8 mouse cellular contexts compared by ENCODE assay signal in the genomic region with DNA sequence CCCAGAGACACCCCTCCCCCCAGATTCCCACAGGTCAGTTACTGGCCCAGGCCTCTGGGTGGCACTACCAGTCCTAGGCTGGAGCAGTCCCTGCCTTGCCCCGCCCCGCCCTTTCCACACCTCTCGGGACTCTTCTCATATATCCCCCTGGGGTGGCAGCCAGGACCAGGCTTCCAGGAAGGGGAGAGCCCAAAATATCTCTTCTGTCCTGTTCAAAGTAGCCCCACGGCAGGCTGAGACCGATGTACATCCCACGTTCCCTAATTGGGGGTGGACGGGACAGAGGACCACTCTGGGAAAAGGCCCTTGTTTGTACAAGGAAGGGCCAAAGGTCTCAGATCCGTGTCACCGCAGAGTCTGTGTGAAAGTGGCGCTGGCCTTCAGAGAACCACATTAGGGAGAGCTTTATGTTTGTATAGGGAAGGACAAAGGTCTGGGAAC. TPM values are rescaled to one million over a fixed set of nuclear protein-coding genes. Genes with fewer than 3 reads are reported as not detected.
DNase-seq lines count a peak whose midpoint lies in the region; ATAC-seq lines count a peak whose summit lies in the region.

No protein-coding gene starts in this region.

- peaks cover 52% of the 10 kb centered on the region for H3K4me1 ChIP-seq in hindbrain, embryonic 13.5 days (replicated peaks)
- H3K4me1 ChIP-seq in liver, embryonic 13.5 days (replicated peaks) = peaks cover 58% of the 10 kb centered on the region
- H3K4me1 ChIP-seq in stomach, embryonic 14.5 days (ENCODE audit: control insufficient read depth, insufficient read depth, low read length) = peaks cover 40% of the 10 kb centered on the region

- peak; percentile 47 for DNase-seq in adrenal gland, adult 2 months
- no peak for DNase-seq in adrenal gland, adult 8-10 months
- peak; percentile 49 for DNase-seq in urinary bladder, postnatal 14 days (ENCODE audit: low spot score)
- DNase-seq in urinary bladder, postnatal 25 days (ENCODE audit: low spot score) = no peak
- DNase-seq in liver, embryonic 13.5 days = peak; percentile 38

- no peaks in the 10 kb centered on the region for H3K36me3 ChIP-seq in hindbrain, embryonic 13.5 days
- no peaks in the 10 kb centered on the region for H3K36me3 ChIP-seq in liver, embryonic 13.5 days
- no peaks in the 10 kb centered on the region for H3K36me3 ChIP-seq in stomach, embryonic 14.5 days (ENCODE audit: control insufficient read depth, insufficient read depth, low read length)

- no peak overlapping the region for H3K4me2 ChIP-seq in hindbrain, embryonic 13.5 days
- H3K4me2 ChIP-seq in liver, embryonic 13.5 days = peak overlapping the region; percentile 60
- H3K4me2 ChIP-seq in stomach, embryonic 14.5 days (replicated peaks; ENCODE audit: low read depth, low read length) = peak overlapping the region; percentile 13; the same call in 1 of the 2 replicates

- no peaks in the 10 kb centered on the region for H3K9me3 ChIP-seq in hindbrain, embryonic 13.5 days
- H3K9me3 ChIP-seq in liver, embryonic 13.5 days (replicated peaks) = no peaks in the 10 kb centered on the region
- H3K9me3 ChIP-seq in stomach, embryonic 14.5 days (ENCODE audit: control insufficient read depth, low read depth, low read length) = no peaks in the 10 kb centered on the region

- peaks cover 54% of the 10 kb centered on the region for H3K27me3 ChIP-seq in hindbrain, embryonic 13.5 days
- no peaks in the 10 kb centered on the region for H3K27me3 ChIP-seq in liver, embryonic 13.5 days
- no peaks in the 10 kb centered on the region for H3K27me3 ChIP-seq in stomach, embryonic 14.5 days (ENCODE audit: control insufficient read depth, insufficient read depth, low read length)

- WGBS in hindbrain, embryonic 13.5 days = 7% methylated on average over 10 of the region's 10 CpGs
- WGBS in liver, embryonic 13.5 days (ENCODE audit: insufficient replicate concordance) = 15% methylated on average over 10 of the region's 10 CpGs
- WGBS in stomach, embryonic 14.5 days = 10% methylated on average over 10 of the region's 10 CpGs

- no peak overlapping the region for H3K27ac ChIP-seq in hindbrain, embryonic 13.5 days
- H3K27ac ChIP-seq in liver, embryonic 13.5 days = peak overlapping the region; percentile 88
- peak overlapping the region; percentile 93 for H3K27ac ChIP-seq in stomach, embryonic 14.5 days (ENCODE audit: low read length)

- H3K9ac ChIP-seq in hindbrain, embryonic 13.5 days = 0 out of 2 replicates have a peak overlapping the region, but pooled peaks have one; percentile 9
- 0 out of 2 replicates have a peak overlapping the region, but pooled peaks have one; percentile 22 for H3K9ac ChIP-seq in liver, embryonic 13.5 days
- H3K9ac ChIP-seq in stomach, embryonic 14.5 days (replicated peaks; ENCODE audit: low read depth, low read length) = no peak overlapping the region

- ATAC-seq in hindbrain, embryonic 13.5 days (ENCODE audit: low FRiP score) = no peak; the same call in 1 of the 2 replicates
- peak; percentile 58 for ATAC-seq in liver, embryonic 13.5 days (ENCODE audit: low read depth)
- ATAC-seq in stomach, embryonic 14.5 days (ENCODE audit: insufficient number of reproducible peaks, insufficient read depth, low FRiP score, low read depth) = peak; percentile 70
- no peak for ATAC-seq in activated CD4-positive, CD25-positive, alpha-beta regulatory T cell, adult 4 months

- H3K4me3 ChIP-seq in hindbrain, embryonic 13.5 days = no peak overlapping the region
- H3K4me3 ChIP-seq in liver, embryonic 13.5 days (replicated peaks) = no peak overlapping the region
- no peak overlapping the region for H3K4me3 ChIP-seq in stomach, embryonic 14.5 days (ENCODE audit: low read depth, low read length)

RNA-seq across cellular contexts. Expression of a gene that starts 16.2 kb away (rescaled TPM):
- 100 to 1,000 TPM; 623 to 917 TPM for total RNA-seq in adrenal gland, adult 2 months (2021)
- polyA plus RNA-seq in adrenal gland, adult 2 months (2012; rRNA removed) = 1,239 and 1,424 TPM in 2 replicates
- 1,000 to 10,000 TPM in 1 of 4 experiments, 100 to 1,000 TPM in 3; 841 to 1,077 (median 912) TPM for total RNA-seq in adrenal gland, adult 8-10 months (2022)
- polyA plus RNA-seq in hindbrain, embryonic 13.5 days (2015; fragmentation: Nextera tagmentation; extraction: Ambion mirVana) = 88.0 and 102 TPM in 2 replicates
- 470 and 508 TPM in 2 replicates for polyA plus RNA-seq in liver, embryonic 13.5 days (2015; fragmentation: Nextera tagmentation; extraction: Ambion mirVana)
- polyA plus RNA-seq in stomach, embryonic 14.5 days (2014; fragmentation: Nextera tagmentation; extraction: Ambion mirVana) = 477 and 553 TPM in 2 replicates
- not detected for polyA plus RNA-seq in activated CD4-positive, CD25-positive, alpha-beta regulatory T cell, adult 4 months (2017; shearing (Covaris generic))

Comparison
In these comparisons a context has a peak if more than half of its experiments do, and no peak if none do; other contexts are left out.
1. DNase-seq: peak in adrenal gland, adult 2 months (single experiment), urinary bladder, postnatal 14 days (single experiment) and liver, embryonic 13.5 days (single experiment); none in adrenal gland, adult 8-10 months (single experiment) and urinary bladder, postnatal 25 days (single experiment).
2. ATAC-seq: peak in liver, embryonic 13.5 days (single experiment) and stomach, embryonic 14.5 days (single experiment); none in hindbrain, embryonic 13.5 days (single experiment) and activated CD4-positive, CD25-positive, alpha-beta regulatory T cell, adult 4 months (single experiment).
3. RNA of a gene that starts 16.2 kb away (polyA plus RNA-seq): 1,239 to 1,424 TPM in adrenal gland, adult 2 months, 477 to 553 TPM in stomach, embryonic 14.5 days, 470 to 508 TPM in liver, embryonic 13.5 days and 88.0 to 102 TPM in hindbrain, embryonic 13.5 days; not detected in activated CD4-positive, CD25-positive, alpha-beta regulatory T cell, adult 4 months; every median in the first group is over 10 times any median in the second.